Mouse (Mus musculus) inflammation-experienced regulatory T-cells, adult 16 weeks (primary cell): ENCODE data around the gene Tmem98. TPM values are rescaled to one million over a fixed set of nuclear protein-coding genes. Genes with fewer than 3 reads are reported as not detected.

Experiments
- polyA plus RNA-seq: library from polyadenylated mRNA; unstranded; fragments of 100-300 nt; shearing (Covaris generic); gene quantifications from one replicate; pipeline ENCODE4 v1.2.1, GENCODE M21; 2017

Tmem98 gene
- not detected for polyA plus RNA-seq

DNA sequence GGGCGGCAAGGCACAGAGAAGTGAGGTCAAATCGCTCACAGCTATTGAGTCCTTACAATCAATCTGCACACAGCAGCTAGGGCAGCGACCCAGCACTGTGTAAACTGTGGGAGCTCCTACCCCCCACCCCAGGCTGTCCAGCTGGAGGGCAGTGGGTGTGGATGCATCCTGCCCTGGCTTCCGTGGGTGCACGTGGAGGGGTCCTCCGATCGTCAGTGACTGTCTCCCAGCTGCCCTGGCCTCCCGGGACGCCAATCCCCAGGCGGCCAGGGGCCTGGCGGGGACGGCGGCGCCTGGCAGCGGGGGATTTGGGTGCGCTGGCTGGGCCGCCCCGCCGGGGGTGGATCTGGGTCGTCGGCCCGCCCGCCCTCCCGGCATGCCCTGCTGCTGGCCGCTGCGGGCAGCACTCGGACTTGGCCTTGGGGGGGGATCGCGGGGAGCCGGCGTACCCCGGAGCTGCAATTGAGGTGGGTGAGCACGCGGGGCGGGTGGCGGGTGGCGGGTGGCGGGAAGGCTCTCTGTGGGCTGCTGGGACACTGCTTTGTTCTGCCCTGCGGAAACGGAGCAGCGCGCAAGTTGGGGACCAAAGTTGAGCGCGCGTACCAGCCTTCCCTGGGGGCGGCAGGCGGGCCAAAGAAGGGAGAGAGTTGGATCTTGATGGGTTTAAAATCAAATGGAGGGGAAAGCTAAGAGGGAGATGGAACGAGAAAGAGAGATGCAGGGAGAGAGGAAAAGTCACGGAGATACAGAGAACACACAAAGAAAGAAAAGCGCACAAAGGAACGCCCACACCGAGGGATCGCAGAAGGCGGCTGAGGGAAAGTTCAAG is at the start of gene Tmem98:
Gene Tmem98 (plus strand): TSS at position 183 of the 829 bp plus-strand sequence.

DNA sequence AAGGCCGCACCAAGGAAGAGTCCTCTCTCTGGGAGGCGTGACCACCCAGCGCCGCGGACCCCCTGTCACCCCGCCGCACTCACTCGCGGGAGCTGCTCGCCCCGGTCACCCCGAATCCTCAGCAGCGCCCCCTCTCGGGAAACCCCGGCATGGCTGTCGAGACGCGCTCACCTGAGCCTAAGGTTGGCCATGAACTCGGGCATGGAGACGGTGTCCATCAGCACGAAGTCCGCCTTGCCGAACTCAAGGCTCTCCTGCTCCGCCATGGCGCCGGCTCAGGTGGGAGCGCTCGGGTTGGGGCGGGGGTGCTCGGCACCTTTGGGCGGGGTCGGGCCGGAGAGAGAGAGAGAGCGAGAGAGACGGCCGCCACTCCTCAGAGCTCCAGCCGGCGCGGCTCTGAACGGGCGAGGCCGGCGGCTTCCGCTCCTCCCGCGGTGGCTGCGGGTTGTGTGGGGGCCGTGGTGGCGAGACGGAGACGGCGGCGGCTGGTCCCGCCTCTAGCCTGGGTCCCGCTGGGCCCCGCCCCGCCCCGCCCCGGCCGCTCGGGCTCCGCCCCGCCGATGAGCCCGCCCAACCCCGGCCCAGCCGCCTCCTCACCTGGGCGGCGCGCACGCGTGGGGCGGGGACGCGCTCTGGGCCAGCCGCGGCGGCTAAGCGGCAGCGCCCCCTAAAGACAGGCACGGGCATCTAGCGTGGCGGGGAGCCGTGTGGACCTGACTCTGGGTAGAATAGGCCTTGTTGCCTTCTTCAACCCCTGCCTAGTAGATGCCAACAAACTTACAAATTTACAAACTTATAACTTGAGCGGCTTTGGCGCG is 30.2 kb upstream of the Tmem98 start, which contains the start of gene Myo1d:
Gene Myo1d (minus strand): TSS at position 499 of the 818 bp plus-strand sequence.

DNA sequence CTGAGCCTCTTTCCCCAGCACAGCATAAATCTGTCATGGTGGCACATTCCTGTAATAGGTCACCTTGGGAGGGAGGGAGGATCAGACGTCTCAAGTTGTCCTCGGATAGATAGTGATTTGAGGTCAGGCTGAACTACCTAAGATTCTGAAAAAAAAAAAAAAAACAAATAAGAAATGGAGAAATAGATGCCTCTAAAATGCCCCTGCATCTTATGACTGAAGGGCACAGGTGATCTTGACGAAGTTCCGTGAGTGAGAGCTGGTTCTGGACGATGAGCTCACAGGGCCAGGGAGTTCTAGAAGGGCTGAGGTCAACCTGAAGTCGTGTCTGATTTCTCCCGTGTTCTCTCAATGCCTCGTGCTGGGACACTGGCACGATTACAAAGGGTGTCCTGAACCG is 48.1 kb downstream of the Tmem98 start, which contains the start of gene Spaca3:
Gene Spaca3 (plus strand): TSS at position 301 of the 400 bp plus-strand sequence.

Other genes with a start within 250 kb of the Tmem98 start
- gene Myo1d, start 30.1 kb upstream of the Tmem98 start, polyA plus RNA-seq: 4.6 TPM
- not detected for gene Spaca3, start 48.2 kb downstream of the Tmem98 start, polyA plus RNA-seq